Mouse (Mus musculus) hindbrain, embryonic 13.5 days (tissue): Measurements from ENCODE around the gene Atrnl1. TPM values are rescaled to one million over a fixed set of nuclear protein-coding genes. Genes with fewer than 3 reads are reported as not detected.

Experiments
- ATAC-seq: fragments of 200-750 bp; cut with Nextera tagmentation; 2 replicates; pipeline ENCODE4 v1.8.0; 2017; ENCODE audit warnings: moderate TSS enrichment; ENCODE audit not compliant: low FRiP score
- H3K27ac ChIP-seq: fragments of 300-500 bp; sonication (generic); 2 replicates; pipeline ENCODE4 v1.5.1; 2015; ENCODE audit warnings: inconsistent platforms, mild to moderate bottlenecking, moderate library complexity
- H3K27me3 ChIP-seq: fragments of 300-500 bp; sonication (generic); 2 replicates; pipeline ENCODE4 v1.6.1; 2015; ENCODE audit warnings: mild to moderate bottlenecking, inconsistent platforms
- H3K36me3 ChIP-seq: fragments of 300-500 bp; sonication (generic); 2 replicates; pipeline ENCODE4 v1.6.1; 2015; ENCODE audit warnings: mild to moderate bottlenecking, inconsistent platforms
- H3K4me1 ChIP-seq: fragments of 300-500 bp; sonication (generic); replicated peaks from 2 replicates; pipeline ENCODE4 v1.6.1; 2015; ENCODE audit warnings: inconsistent platforms
- H3K4me2 ChIP-seq: fragments of 300-500 bp; sonication (generic); 2 replicates; pipeline ENCODE4 v1.6.1; 2015; ENCODE audit warnings: inconsistent platforms, mild to moderate bottlenecking, moderate library complexity
- H3K4me3 ChIP-seq: fragments of 300-500 bp; sonication (generic); 2 replicates; pipeline ENCODE4 v1.5.1; 2015; ENCODE audit warnings: mild to moderate bottlenecking, inconsistent platforms
- H3K9ac ChIP-seq: fragments of 300-500 bp; sonication (generic); 2 replicates; pipeline ENCODE4 v1.6.1; 2015; ENCODE audit warnings: mild to moderate bottlenecking, inconsistent platforms
- H3K9me3 ChIP-seq: fragments of 300-500 bp; sonication (generic); 2 replicates; pipeline ENCODE4 v1.6.1; 2016; ENCODE audit warnings: inconsistent platforms
- whole genome bisulfite sequencing: fragments of 180-500 bp; shearing (Covaris S2); methylation state at CpG from one replicate; pipeline ENCODE4 v1.1.7; 2015; 5-methylcytosine and 5-hydroxymethylcytosine counted together
- polyA plus RNA-seq: library from polyadenylated mRNA; unstranded; fragments of >200 nt; fragmentation: Nextera tagmentation; extraction: Ambion mirVana; gene quantifications from 2 replicates; pipeline ENCODE4 v1.2.1, GENCODE M21; 2015

The Atrnl1 gene
- polyA plus RNA-seq, 1 experiment from 2014 or later: 7.9 TPM

DNA sequence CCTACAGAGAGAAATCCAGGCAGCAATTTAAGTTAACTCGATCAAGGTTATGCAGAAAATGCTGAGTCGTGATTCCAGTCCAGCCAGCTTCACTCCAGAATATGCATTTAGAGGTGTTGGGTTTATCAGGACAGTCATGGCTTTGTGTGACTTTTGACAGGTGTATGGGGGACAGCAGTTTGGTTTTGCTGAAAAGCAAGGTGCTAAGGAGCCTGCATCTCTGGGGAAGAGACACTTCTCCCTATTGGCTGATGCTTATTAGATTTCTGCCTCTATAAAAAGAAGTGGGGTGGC lies 1.3 kb downstream of the Atrnl1 start:
- Histone ChIP-seq H3K9ac (peak overlapping the region; percentile 96), H3K27me3 (no peaks in the 10 kb centered on the region), H3K4me1 (peaks cover 31% of the 10 kb centered on the region), H3K27ac (no peak overlapping the region), H3K4me3 (peak overlapping the region; percentile 90), H3K36me3 (no peaks in the 10 kb centered on the region), H3K4me2 (peak overlapping the region; percentile 95), H3K9me3 (no peaks in the 10 kb centered on the region)
- 9% methylated on average over 2 of the region's 2 CpGs for WGBS
- ATAC-seq: no peak

- H3K4me1 ChIP-seq: peaks cover 30% of the 10 kb centered on the region
- ATAC-seq: no peak
- H3K9me3 ChIP-seq: no peaks in the 10 kb centered on the region
- H3K9ac ChIP-seq: no peak overlapping the region
- no peak overlapping the region for H3K27ac ChIP-seq
- no peak overlapping the region for H3K4me2 ChIP-seq
- no peak overlapping the region for H3K4me3 ChIP-seq
- no peaks in the 10 kb centered on the region for H3K27me3 ChIP-seq
- 87% methylated on average over 9 of the region's 9 CpGs for WGBS
- 0 out of 2 replicates have a peak, but pooled peaks cover 3% of the 10 kb centered on the region for H3K36me3 ChIP-seq
Observed at GRCm38 (mm10) chr19:57615972-57616621, 5.3 kb downstream of the Atrnl1 start.

GRCm38 (mm10) chr19:57619088-57619487 lies 8.3 kb downstream of the Atrnl1 start:
- 0 out of 2 replicates have a peak, but pooled peaks cover 3% of the 10 kb centered on the region for H3K36me3 ChIP-seq

GRCm38 (mm10) chr19:57621814-57622213 lies 11.0 kb downstream of the Atrnl1 start:
- no peak overlapping the region for H3K27ac ChIP-seq
- H3K9ac ChIP-seq: no peak overlapping the region
- H3K4me1 ChIP-seq: peaks cover 13% of the 10 kb centered on the region
- H3K9me3 ChIP-seq: no peaks in the 10 kb centered on the region
- 93% methylated on average over 19 of the region's 19 CpGs for WGBS
- H3K4me3 ChIP-seq: no peak overlapping the region
- ATAC-seq: no peak
- H3K36me3 ChIP-seq: 0 out of 2 replicates have a peak, but pooled peaks cover 5% of the 10 kb centered on the region
- H3K27me3 ChIP-seq: no peaks in the 10 kb centered on the region
- H3K4me2 ChIP-seq: no peak overlapping the region

More at GRCm38 (mm10) chr19:57619088-57619487, 8.3 kb downstream of the Atrnl1 start:
- Histone ChIP-seq H3K27ac (no peak overlapping the region), H3K9me3 (no peaks in the 10 kb centered on the region), H3K4me2 (no peak overlapping the region), H3K9ac (no peak overlapping the region), H3K4me3 (no peak overlapping the region), H3K27me3 (no peaks in the 10 kb centered on the region), H3K4me1 (peaks cover 13% of the 10 kb centered on the region)
- WGBS: 92% methylated on average over 9 of the region's 9 CpGs
- no peak for ATAC-seq

DNA sequence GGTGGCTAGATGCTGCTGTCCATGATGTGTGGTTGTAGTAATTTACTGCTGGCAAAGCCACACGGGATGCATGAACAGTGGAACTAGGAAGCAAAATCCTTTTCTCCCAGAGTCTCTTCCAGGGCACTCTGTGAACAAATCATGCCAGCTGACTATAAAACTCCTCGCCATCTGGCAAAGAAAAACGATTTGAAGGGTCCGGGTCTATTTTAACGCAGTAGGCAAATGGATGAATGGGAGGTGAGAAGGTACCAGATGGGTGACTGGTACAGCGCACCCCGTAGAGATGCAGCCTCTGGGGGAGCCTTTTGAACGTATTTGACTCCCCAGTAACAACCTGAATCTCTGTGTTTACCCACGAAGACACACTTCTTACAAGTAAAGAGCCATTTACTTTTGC lies 14.9 kb downstream of the Atrnl1 start:
- Histone ChIP-seq H3K27ac (peak overlapping the region; percentile 50; the same call in 1 of the 2 replicates), H3K4me2 (no peak overlapping the region), H3K36me3 (0 out of 2 replicates have a peak, but pooled peaks cover 2% of the 10 kb centered on the region), H3K27me3 (no peaks in the 10 kb centered on the region), H3K4me3 (no peak overlapping the region), H3K9me3 (no peaks in the 10 kb centered on the region), H3K4me1 (peaks cover 6% of the 10 kb centered on the region; the same call in 1 of the 2 replicates), H3K9ac (no peak overlapping the region)
- no peak for ATAC-seq
- WGBS: 81% methylated on average over 9 of the region's 9 CpGs

GRCm38 (mm10) chr19:57627251-57627650 lies 16.4 kb downstream of the Atrnl1 start:
- H3K27ac ChIP-seq: no peak overlapping the region
- H3K4me3 ChIP-seq: no peak overlapping the region
- ATAC-seq: no peak
- H3K4me1 ChIP-seq: peaks cover 6% of the 10 kb centered on the region; the same call in 1 of the 2 replicates
- H3K4me2 ChIP-seq: no peak overlapping the region
- H3K36me3 ChIP-seq: 0 out of 2 replicates have a peak, but pooled peaks cover 2% of the 10 kb centered on the region
- no peak overlapping the region for H3K9ac ChIP-seq
- H3K27me3 ChIP-seq: no peaks in the 10 kb centered on the region
- no peaks in the 10 kb centered on the region for H3K9me3 ChIP-seq
- 93% methylated on average over 8 of the region's 8 CpGs for WGBS

DNA sequence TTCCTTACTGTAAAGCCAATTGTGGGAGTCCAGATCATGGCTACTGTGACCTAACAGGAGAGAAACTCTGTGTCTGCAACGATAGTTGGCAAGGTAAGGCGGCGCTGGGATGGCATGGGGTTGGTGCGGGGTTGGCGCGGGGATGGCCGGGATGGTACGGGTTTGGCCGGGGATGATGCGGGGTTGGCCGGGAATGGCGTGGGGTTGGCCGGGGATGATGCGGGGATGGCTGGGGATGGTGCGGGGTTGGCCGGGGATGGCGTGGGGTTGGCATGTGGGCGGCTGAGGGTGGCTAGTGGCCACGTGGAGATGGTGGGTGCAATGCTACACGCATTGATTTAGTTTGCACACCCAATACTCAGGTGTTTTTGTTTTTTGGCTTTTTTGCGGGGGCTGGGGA lies 31.7 kb downstream of the Atrnl1 start:
- Histone ChIP-seq H3K4me2 (no peak overlapping the region), H3K9me3 (no peaks in the 10 kb centered on the region), H3K4me3 (no peak overlapping the region), H3K27ac (no peak overlapping the region), H3K36me3 (0 out of 2 replicates have a peak, but pooled peaks cover 3% of the 10 kb centered on the region), H3K27me3 (no peaks in the 10 kb centered on the region), H3K9ac (no peak overlapping the region), H3K4me1 (no peaks in the 10 kb centered on the region)
- ATAC-seq: no peak
- 95% methylated on average over 21 of the region's 21 CpGs for WGBS

- WGBS: 76% methylated on average over 2 of the region's 2 CpGs
- ATAC-seq: no peak
Observed at GRCm38 (mm10) chr19:57642980-57643379, 32.1 kb downstream of the Atrnl1 start.

GRCm38 (mm10) chr19:57648202-57648943 lies 37.5 kb downstream of the Atrnl1 start:
- no peak overlapping the region for H3K4me3 ChIP-seq
- H3K9ac ChIP-seq: no peak overlapping the region
- 93% methylated on average over 14 of the region's 14 CpGs for WGBS
- no peaks in the 10 kb centered on the region for H3K27me3 ChIP-seq
- H3K4me2 ChIP-seq: no peak overlapping the region
- H3K9me3 ChIP-seq: no peaks in the 10 kb centered on the region
- no peak for ATAC-seq
- H3K36me3 ChIP-seq: no peaks in the 10 kb centered on the region; the same call in 1 of the 2 replicates
- H3K4me1 ChIP-seq: no peaks in the 10 kb centered on the region
- H3K27ac ChIP-seq: no peak overlapping the region

More at GRCm38 (mm10) chr19:57642980-57643379, 32.1 kb downstream of the Atrnl1 start:
- Histone ChIP-seq H3K27ac (no peak overlapping the region), H3K36me3 (0 out of 2 replicates have a peak, but pooled peaks cover 3% of the 10 kb centered on the region), H3K9ac (no peak overlapping the region), H3K4me1 (no peaks in the 10 kb centered on the region), H3K4me2 (no peak overlapping the region), H3K4me3 (no peak overlapping the region), H3K9me3 (no peaks in the 10 kb centered on the region), H3K27me3 (no peaks in the 10 kb centered on the region)

DNA sequence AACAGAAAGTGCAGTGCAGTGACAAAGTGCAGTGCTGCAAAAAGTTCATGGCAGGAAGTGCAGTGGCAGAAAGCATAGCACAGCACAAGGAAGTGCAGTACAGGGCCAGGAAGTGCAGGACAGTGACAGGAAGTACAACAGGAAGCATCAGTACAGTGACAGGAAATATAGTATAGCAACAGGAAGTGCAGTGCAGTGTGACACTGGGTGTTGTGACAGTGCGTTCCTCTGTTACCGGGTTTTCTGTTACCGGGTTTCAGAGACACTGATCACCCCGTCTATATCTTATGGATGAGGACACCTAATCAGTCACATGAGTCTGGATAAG lies 38.1 kb downstream of the Atrnl1 start:
- H3K4me3 ChIP-seq: no peak overlapping the region
- no peak overlapping the region for H3K4me2 ChIP-seq
- H3K4me1 ChIP-seq: no peaks in the 10 kb centered on the region
- no peaks in the 10 kb centered on the region for H3K9me3 ChIP-seq
- no peak overlapping the region for H3K27ac ChIP-seq
- over 99% methylated on average over 4 of the region's 4 CpGs for WGBS
- no peaks in the 10 kb centered on the region for H3K27me3 ChIP-seq
- H3K9ac ChIP-seq: no peak overlapping the region
- H3K36me3 ChIP-seq: no peaks in the 10 kb centered on the region; the same call in 1 of the 2 replicates
- ATAC-seq: no peak

- peaks cover 14% of the 10 kb centered on the region for H3K36me3 ChIP-seq
- no peaks in the 10 kb centered on the region for H3K9me3 ChIP-seq
- H3K27me3 ChIP-seq: no peaks in the 10 kb centered on the region
- H3K27ac ChIP-seq: no peak overlapping the region
- H3K4me1 ChIP-seq: 0 out of 2 replicates have a peak, but pooled peaks cover 3% of the 10 kb centered on the region
- H3K4me2 ChIP-seq: no peak overlapping the region
- 70% methylated on average over 2 of the region's 2 CpGs for WGBS
- H3K4me3 ChIP-seq: no peak overlapping the region
- H3K9ac ChIP-seq: no peak overlapping the region
- ATAC-seq: no peak
Observed at GRCm38 (mm10) chr19:57655083-57655482, 44.2 kb downstream of the Atrnl1 start.

- Histone ChIP-seq H3K4me2 (no peak overlapping the region), H3K9ac (no peak overlapping the region), H3K36me3 (peaks cover 14% of the 10 kb centered on the region), H3K4me1 (0 out of 2 replicates have a peak, but pooled peaks cover 3% of the 10 kb centered on the region), H3K27ac (no peak overlapping the region), H3K27me3 (no peaks in the 10 kb centered on the region), H3K4me3 (no peak overlapping the region), H3K9me3 (no peaks in the 10 kb centered on the region)
- 92% methylated on average over 11 of the region's 11 CpGs for WGBS
- no peak for ATAC-seq
Observed at GRCm38 (mm10) chr19:57655491-57655890, 44.7 kb downstream of the Atrnl1 start.
